Mouse (Mus musculus): ENCODE measurements at regions not wholly inside any gene's neighbourhood (a gene's known extent, or its start where the extent isn't known, plus 50 kb on each side); places are given as distances from the start of the nearest gene placed in this dataset.
A peak's percentile ranks its signal among the peaks of the same experiment; 100 is the strongest.
"Not testable (repeated sequence)": the region's sequence is repeated elsewhere in the genome, so short reads cannot be mapped to it uniquely, and the experiment has no call there.

DNA sequence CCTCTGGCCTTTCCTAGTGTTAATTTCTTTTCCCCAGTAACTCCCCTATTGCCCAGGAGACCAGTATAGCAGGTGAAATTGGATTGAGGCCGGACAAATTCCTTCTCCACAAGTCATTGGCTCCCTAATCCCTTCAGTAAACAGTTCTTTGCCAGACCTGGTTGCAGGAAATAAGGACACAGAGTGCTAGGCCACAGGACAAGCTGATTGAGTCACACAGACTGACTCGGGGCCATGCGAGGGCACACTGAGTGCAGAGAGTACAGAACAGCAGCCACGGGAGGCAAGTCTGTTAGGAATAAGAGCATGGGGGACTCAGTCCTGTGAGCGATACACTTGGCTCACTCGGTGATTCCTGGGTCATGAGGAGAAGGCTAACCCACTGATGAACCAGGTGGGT is 134.3 kb upstream of the Ajap1 start:
- no peak for DNase-seq

DNA sequence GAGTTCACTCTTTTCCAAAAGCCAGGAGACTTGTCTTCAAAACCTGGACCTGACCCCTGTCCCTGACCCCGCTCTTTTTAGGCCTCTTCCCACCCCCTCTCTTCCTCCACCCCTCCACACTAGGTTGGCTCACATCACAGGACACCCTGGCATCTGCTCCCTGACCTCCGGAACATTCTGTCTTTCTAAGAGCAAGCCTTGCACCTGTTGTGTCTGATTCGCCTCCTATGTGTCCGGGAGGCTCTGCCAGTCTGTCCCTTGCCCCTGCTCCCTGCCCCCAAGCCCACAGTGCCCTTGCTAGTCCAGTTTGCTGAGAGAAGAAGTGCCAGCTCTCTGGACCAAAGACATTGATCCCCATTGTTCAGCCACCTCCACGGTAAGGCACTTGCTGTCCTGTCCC is 138.3 kb upstream of the Ajap1 start:
- DNase-seq: no peak

DNA sequence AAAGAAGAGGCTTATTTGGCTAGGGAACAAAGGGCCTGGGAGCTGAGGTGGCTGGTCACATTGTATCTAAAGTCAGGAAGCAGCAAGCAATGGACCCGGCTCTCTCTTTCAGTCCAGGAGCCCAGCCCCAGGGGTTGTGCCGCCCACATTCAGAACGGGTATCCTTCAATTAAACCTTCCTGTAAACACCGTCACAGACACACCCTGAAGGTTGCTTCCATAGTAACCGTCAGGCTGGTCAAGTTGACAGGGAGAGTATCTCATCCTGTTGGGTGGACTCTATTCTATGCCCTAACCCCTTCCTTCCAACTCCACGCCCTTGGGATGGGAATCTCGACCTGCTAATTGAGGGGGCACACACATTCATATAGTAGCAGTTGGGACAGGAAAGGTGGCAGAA is 148.6 kb upstream of the Ajap1 start:
- DNase-seq: no peak

DNA sequence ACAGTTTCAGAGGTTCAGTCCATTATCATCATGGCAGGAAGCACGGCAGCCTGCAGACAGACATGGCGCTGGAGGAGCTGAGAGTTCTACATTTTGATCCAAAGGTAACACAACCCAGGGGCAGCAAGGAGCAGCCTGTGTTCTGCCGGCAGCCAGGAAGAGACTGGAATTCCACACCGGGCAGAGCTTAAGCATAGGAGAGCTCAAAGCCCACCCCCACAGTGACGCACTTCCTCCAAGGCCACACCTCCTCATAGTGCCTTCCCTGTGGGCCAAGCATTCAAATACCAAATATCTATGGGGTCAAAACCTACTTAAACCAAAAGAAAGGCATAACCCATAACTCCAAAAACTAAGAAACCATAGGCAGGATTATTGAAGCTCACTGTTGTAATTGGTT is 149.4 kb upstream of the Ajap1 start:
- no peak for DNase-seq

DNA sequence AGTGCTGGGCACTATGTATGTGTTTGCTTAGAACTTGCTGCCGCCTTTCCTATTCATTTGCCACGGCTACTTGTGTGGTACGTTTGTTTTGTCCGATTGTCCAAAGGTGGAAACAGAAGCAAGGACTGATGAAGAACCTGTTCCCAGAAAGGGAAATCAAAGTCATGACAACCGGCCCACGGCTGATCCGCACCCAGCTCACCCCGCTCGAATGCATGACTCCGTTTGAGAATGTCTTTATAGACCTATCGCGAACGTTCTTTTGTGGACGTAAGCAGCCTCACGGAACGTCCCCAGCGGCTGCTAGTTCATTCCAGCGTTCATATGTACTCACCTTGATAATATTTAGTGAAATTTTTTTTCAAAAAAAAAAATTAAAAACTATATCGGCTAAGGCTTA is 149.9 kb upstream of the Ajap1 start:
- DNase-seq: no peak

DNA sequence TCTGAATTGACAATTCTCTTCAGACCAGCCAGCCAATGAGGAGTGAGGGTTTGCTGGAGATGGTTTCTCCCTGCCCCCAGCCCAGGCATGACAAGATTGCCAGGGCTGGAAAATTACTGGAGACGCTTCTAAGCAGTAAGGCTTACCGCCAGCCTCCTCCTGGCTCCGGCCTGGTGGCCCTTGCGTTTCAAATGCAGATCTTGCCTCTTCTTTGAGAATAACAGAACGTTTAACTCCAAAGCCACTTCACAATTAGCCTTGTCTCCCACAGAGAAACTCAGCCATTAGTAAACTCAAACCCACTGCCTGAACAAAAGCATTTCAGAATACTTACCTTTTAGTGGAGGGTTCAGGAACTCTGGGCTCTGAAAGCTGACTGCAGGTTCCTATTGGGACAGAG is 150.6 kb upstream of the Ajap1 start:
- no peak for DNase-seq

DNA sequence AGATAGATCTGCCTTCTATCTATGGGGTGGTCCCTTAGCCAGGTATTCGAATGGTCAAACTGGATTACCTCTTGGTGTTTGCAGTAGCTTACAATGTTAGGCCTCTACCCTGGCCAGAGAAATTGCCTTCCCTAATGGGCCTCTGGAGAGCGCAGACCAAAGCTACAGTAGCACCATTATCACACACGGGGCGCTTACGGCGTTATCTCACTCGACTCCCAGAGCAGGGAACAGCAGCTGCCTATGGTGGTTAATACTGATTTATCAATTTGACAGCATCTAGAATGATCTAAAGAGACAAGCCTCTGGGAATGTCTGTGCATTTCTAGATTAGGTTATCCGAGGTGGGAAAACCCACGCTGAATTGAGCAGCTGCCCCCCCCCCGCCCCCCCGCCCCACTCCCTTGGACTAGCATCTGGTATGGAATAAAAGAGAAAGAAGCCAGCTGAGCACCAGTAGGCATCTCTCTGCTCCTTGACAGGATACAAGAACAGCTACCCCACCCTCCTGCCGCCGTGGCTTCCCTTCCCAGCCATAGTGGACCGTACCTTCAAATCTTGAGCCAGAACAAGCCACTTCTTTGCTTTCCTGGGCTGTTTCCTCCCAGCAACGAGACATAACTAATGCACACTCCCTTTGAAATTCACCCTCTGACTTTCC is 151.7 kb upstream of the Ajap1 start:
- DNase-seq: no peak

DNA sequence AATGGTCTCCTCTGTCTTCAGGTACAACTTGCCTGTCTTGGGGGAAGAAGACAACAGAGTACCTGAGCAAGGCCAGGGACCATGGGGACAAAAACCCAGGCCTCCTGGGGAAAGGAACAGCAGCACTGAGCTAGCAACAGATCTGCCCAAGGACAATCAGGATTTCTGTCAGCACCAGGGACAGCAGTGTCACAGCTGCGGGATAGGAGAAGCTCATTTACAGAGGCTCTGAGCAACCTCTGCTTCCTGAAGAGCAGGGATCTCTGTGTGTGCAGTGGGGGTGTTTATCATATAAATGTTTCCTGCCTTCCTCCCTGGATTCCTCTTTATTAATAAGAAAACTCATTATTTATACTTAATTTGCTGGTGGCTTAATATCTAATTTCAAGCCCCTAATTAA is 155.4 kb upstream of the Ajap1 start:
- no peak for DNase-seq

DNA sequence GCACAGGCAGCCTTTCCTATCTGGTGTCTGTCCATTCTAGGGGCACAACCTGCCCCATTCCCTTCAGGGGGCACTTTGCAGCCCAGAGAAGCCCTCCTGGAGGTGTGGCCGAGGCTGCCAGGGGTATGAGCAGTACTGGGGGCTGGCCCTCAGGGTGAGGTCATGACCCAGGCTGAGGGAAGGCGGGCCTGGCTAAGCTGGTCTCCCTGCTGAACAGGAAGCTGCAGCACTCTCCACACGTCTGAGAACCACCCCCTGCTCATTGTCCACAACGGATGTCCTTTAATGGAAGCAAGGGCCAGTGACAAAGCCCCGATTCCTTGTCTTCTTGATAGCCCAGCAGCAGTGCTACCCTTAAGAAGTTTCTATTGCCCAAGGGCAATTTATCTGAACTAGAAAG is 169.2 kb upstream of the Ajap1 start:
- no peak for DNase-seq

DNA sequence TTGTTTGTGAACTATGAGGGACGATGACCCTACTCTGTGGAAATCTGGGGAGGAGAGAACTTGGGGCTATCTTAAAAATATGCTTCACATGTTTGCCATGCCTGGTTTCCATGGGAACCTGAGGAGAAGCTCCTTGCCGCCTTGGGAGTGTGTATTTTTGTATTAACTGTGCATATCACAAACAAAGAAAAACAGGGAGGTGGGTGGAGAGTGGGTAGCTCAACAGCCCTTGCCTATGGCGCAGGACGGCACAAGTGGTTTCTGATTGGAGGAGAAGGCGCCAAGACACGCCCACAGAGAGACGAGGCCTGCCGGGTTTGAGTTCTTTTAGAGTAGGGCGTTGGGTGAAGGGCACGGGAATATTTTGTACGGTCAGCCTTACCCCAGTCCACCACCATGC is 170.2 kb upstream of the Ajap1 start:
- no peak for DNase-seq

DNA sequence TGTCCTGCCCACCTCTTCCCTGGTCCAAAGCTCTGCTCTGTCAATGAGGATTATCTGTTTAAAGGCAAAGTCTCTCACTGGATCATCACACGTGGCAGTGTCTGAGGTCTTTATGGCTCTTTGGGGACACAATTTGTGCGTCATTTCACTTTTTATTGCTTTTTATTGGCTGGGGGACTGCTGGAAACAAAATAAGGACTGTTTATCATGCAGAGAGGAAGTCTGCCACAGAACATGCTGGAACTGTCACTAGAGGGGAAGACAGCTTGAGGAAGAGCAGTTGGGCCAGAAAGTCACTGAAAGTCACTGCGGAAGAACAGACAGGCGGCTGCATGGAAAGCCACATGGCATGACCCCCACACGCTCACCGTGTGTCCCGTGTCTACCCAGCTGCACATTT is 180.1 kb upstream of the Ajap1 start:
- no peak for DNase-seq

DNA sequence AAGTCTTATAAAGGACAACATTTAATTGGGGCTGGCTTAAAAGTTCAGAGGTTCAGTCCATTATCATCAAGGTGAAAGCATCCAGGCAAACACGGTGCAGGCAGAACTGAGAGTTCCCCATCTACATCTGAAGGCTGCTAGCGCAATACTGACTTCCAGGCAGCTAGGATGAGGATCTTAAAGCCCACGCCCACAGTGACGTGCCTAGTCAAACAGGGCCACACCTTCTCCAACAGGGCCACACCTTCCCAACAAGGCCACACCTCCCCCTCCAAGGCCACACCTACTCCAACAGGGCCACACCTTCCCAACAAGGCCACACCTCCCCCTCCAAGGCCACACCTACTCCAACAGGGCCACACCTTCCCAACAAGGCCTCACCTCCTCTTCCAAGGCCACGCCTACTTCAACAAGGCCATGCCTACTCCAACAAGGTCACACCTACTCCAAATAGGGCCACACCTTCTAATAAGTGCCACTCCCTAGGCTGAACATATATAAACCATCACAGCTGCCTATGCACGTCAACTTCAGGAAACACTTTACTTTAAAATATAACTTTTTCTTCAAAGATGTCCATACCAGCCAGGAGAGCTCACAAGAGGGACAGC is 184.1 kb upstream of the Ajap1 start:
- DNase-seq: not testable (repeated sequence)

DNA sequence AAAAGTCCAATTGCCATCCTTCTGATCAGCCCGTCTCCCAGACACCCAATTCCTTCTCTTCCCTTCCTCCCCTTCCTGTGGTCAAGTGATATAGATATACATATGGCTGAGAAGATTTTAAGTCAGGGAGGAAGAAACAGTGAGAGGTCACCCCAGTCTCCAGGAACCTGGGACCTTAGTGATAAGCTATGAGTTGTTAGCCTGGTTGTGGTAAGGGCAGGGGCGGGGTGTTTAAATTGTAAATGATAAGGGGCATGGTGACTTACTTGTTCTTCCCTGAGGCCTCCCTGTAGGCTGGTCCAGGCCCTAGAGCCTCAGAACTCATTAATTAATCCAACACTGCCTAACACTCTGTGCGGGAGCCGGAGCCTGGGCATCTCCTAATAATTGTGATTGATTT is 186.5 kb upstream of the Ajap1 start:
- DNase-seq: no peak

DNA sequence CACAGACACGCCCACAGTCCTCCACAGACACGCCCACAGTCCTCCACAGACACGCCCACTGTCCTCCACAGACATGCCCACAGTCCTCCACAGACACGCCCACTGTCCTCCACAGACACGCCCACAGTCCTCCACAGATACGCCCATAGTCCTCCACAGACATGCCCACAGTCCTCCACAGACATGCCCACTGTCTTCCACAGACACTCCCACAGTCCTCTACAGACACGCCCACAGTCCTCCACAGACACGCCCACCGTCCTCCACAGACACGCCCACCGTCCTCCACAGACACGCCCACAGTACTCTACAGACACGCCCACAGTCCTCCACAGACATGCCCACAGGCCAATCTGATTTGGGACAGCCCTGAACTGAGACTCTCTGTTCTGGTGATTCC is 187.6 kb upstream of the Ajap1 start:
- no peak for DNase-seq

DNA sequence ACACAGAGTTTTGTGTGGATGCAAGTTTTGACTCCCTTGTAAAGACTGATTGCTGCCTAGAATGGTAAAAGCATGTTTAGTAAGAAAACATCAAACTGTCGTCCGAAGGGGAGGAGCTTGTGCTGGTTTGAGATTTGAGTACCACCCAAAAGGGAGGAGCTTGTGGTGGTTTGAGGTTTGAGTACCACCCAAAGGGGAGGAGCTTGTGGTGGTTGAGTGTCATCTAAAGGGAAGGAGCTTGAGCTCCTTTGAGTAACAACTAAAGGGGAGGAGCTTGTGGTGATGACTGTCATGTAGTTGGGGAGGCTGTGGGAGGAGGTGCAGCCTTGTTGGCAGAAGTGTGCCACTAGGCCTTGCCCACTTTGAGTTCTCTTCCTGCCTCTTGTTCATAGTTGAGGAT is 192.8 kb upstream of the Ajap1 start:
- DNase-seq: no peak

DNA sequence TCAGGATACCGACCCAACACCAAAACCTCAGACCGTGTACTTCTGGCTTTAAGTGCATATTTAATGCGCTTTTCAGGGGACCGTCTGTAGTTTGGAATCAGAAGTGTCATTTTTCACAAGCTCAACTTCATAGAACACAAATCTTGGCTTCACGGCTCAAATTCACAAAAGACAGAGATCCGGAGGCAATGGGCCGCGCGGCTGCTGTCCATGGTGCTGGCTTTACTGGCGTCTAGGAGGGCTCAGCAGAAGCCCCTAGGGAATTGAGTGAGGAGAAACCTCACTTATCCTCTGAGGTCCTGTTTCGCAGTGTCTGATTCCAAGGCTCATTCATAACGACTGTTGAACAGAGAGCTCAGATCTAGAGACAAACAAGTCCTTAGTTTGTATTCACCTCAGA is 196.5 kb upstream of the Ajap1 start:
- DNase-seq: peak; percentile 13

DNA sequence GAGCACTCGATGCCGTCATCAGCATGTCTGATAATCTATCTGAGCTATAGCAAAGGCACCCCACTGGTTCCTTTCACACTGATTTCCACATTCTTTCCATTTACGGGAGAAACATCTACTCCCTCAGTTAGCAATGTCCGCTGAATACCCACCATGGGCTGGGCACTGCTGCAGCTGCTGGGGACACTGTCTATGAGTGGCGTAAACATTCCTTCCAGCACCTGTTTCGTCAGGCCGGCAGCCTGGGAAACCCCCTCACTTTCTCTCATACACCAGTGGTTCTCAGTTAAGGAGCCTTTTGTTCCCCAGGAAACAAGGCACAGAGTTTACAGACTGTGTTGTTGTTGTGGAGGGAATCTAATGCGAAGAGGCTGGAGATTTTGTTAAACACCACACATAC is 205.8 kb upstream of the Ajap1 start:
- no peak for DNase-seq

DNA sequence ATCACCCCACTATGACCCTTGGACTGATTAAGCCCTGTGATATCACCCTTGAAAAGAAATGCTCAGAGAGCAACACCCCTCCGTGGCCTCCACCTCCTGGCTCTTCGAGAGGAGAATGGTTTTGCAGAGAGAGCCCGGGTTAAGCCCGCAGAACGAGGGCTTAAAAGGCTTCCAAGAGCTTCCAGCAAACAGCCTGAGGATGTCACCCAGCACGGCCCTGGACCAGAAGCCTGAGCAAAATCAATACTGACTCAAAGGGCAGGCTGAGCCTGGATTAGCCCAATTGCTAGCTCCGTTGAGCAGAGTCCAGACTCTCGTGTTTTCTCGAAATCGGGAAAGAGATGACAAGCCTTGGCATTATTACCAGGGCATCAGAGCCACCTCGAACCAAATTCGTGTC is 211.3 kb upstream of the Ajap1 start:
- no peak for DNase-seq

DNA sequence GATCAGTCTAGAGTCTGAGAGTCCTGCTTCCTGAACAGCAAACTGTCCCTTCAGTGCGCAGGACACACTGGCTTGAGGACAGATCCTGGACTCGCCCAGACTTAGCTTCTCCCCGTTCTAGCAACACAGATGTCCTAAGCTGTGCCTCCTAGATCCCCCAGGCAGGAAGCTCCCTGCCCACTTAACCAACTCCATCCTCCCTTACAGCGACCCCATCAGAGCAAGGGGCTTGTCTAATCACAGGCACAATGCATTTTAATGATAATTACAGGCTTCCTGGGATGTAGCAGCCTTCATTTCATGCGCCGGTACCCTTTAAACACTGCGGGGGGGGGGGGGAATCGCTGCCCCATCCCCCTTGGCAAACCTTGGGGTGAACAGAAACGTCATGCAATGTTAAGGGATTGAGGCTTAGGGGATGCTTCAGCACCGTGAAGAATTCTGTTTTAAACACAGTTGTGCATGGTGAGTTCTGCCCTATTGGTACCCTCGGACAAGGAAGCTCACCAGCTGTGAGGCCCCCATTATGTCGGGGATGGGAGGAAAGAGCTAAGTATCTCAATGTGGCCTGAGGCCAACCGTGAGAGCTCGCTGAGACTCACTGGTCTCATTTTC is 213.9 kb upstream of the Ajap1 start:
- DNase-seq: no peak

DNA sequence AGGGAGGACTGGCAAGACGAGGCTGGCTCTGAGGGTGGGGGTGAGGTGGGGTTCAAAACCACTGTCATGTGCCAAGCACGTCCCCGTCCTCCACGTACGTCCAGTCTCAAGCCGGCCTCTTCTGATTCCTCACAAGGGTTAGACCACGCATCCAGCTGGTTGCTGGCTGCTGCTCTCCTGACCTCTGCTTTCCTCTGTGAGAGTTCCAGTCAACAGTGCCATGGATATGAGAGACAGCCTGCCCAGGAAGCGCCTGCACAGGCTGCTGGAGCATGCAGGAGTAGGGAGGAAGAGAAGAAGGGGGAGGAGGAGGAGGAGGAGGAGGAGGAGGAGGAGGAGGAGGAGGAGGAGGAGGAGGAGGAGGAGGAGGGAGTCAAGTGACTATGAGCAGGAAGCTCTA is 224.6 kb upstream of the Ajap1 start:
- DNase-seq: no peak

DNA sequence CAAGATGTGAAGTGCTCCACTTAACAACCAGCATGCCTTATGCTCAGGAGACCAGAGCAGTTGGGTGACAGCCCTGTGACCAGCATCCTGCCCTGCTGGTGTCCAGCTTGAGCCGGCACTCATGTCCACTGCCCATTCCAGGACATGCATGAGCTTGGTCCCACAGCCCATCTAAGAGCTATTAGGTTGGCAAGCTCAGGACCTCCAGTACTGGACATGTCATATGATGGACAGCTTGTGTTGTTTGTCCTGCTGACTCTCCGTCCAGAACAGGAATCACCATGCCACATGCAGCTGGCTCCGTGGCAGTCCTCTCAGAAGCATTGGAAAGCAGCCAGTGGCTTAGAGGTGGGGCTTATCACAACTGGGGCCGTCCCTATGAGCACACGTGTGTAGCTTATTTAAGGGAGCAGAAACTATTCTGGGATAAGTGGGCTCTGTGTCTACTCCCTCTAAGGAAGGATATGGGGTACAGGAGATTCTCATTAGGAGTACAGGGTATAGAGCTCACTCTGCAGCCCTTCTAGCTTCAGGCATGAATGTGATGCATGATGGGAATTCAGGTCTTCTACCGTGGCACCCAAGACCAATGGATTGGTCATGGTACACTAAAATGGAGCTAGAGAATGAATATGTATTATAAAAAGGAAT is 232.5 kb upstream of the Ajap1 start:
- DNase-seq: no peak

DNA sequence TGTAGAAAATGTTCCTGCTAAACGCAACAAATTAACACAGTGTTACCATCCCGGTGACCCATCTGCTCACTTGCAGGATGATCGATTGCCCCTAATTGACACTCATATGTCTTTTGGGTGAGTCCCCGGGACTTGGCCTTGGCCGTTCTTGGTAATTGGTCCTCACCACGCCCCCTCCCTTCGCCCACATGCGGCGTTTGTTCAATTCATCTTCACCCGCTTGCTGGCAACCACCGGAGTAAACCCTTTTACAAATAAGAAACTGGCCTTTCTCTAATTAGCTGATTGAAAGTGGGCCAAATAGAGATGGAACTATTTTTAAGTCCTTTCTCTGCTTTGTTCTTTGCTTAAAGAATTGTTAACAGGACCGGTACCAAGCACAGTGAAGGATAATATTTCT is 234.7 kb upstream of the Ajap1 start:
- no peak for DNase-seq

DNA sequence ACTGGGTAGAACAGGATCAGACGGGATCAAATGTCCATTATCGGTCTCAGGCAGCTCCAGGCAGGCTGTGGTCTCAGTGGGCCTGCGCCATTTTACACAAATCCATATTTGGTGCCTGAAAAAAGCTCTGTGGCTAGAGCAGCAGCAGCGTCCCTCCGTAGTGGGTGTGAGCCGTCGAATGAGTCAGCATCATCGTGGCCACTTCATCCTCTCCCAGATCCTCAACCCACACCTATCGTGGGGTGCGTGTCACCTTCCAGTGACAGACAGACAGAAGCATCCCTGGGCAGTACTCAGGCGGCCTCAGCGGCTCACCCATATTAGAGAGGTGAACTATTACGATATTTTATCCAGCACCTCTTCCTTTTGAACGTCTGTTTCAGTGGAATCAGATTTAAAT is 233.0 kb upstream of the A430005L14Rik start:
- DNase-seq: no peak

DNA sequence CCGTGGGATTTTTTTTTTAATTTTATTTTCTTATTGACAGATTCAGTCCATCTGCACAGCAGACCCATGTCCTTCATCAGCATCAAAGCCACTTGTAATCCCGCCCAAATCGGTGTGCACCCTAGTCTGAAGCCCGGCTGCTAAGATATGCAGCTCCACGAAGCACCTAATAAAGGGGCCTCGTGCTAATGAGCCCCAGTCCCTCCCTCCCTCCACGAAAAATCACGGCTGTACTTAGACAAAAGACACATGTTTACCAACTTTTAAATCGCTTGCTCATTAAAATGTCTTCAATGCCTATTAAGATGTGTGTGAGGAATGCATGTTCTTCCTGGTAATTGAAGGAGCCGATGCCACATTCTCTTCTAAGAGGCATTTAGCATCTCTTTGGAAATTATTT is 229.8 kb upstream of the A430005L14Rik start:
- DNase-seq: no peak
